Mouse (Mus musculus) bone marrow, adult 2 months (tissue): Measurements from ENCODE around the gene Acpp. TPM values are rescaled to one million over a fixed set of nuclear protein-coding genes. Genes with fewer than 3 reads are reported as not detected.
A peak's percentile ranks its signal among the peaks of the same experiment; 100 is the strongest.

Experiments
- H3K27ac ChIP-seq: fragments of 200-500 bp; 2 replicates; pipeline ENCODE4 v1.5.1; 2012; ENCODE audit warnings: low read depth, mild to moderate bottlenecking, control low read depth, inconsistent platforms, low read length; ENCODE audit not compliant: control insufficient read depth, poor library complexity, insufficient read depth
- H3K4me1 ChIP-seq: fragments of 200-500 bp; 2 replicates; pipeline ENCODE4 v1.6.1; 2011; ENCODE audit warnings: low read length; ENCODE audit not compliant: control insufficient read depth, insufficient read depth
- H3K4me3 ChIP-seq: fragments of 200-500 bp; replicated peaks from 2 replicates; pipeline ENCODE3; 2011; ENCODE audit warnings: mild to moderate bottlenecking, low read depth, low read length, control low read depth; ENCODE audit not compliant: control insufficient read depth
- CTCF ChIP-seq: fragments of 200-500 bp; IDR thresholded peaks from 2 replicates; pipeline ENCODE4 v1.5.1; 2011; ENCODE audit warnings: low read length, control low read depth; ENCODE audit not compliant: control insufficient read depth, insufficient read depth
- POLR2A ChIP-seq: fragments of 200-500 bp; IDR thresholded peaks from 2 replicates; pipeline ENCODE4 v1.6.1; 2011; ENCODE audit warnings: low read depth, mild to moderate bottlenecking, control low read depth, low read length, borderline replicate concordance; ENCODE audit not compliant: control insufficient read depth
- WGBS: fragments of 180-500 bp; shearing (Covaris S2); methylation state at CpG from one replicate; pipeline ENCODE4 v1.1.7; 2018; 5-methylcytosine and 5-hydroxymethylcytosine counted together
- polyA plus RNA-seq: library from polyadenylated mRNA; stranded (reverse); fragments of >200 nt; gene quantifications from 2 replicates; pipeline ENCODE4 v1.2.4, GENCODE M21; 2011; ENCODE audit warnings: low replicate concordance; ENCODE audit not compliant: missing spikeins, insufficient read depth, insufficient read length

Acpp gene
- polyA plus RNA-seq, 1 experiment, result 3.2 TPM

GRCm38 (mm10) chr9:104284934-104285333 lies 52.6 kb downstream of the Acpp start:
- Histone ChIP-seq H3K27ac (no peak overlapping the region), H3K4me1 (no peaks in the 10 kb centered on the region), H3K4me3 (no peak overlapping the region)
- 37% methylated on average over 6 of the region's 6 CpGs for WGBS
- TF ChIP-seq CTCF, result no peak
- TF ChIP-seq POLR2A, result no peak

- Histone ChIP-seq H3K27ac (no peak overlapping the region), H3K4me3 (no peak overlapping the region), H3K4me1 (no peaks in the 10 kb centered on the region)
- TF ChIP-seq CTCF (no peak), POLR2A (no peak)
- 80% methylated on average over 8 of the region's 8 CpGs for WGBS
Measured at GRCm38 (mm10) chr9:104282536-104282935, 55.0 kb downstream of the Acpp start.

- Histone ChIP-seq H3K4me3 (no peak overlapping the region), H3K27ac (no peak overlapping the region), H3K4me1 (no peaks in the 10 kb centered on the region)
- TF ChIP-seq POLR2A, result no peak
- TF ChIP-seq CTCF, result no peak
- WGBS, result 57% methylated on average over 5 of the region's 5 CpGs
Measured at GRCm38 (mm10) chr9:104281737-104282136, 55.8 kb downstream of the Acpp start.

- 57% methylated on average over 8 of the region's 8 CpGs for WGBS
- H3K4me3 ChIP-seq, result no peak overlapping the region
- no peaks in the 10 kb centered on the region for H3K4me1 ChIP-seq
- no peak overlapping the region for H3K27ac ChIP-seq
- TF ChIP-seq CTCF (no peak), POLR2A (no peak)
Measured at GRCm38 (mm10) chr9:104280725-104281495, 56.6 kb downstream of the Acpp start.

GRCm38 (mm10) chr9:104277528-104278162 lies 59.9 kb downstream of the Acpp start:
- H3K27ac ChIP-seq, result no peak overlapping the region
- 21% methylated on average over 18 of the region's 18 CpGs for WGBS
- H3K4me3 ChIP-seq, result no peak overlapping the region
- peak; percentile 31; the same call in 1 of the 2 replicates for TF ChIP-seq CTCF
- no peak for TF ChIP-seq POLR2A
- no peaks in the 10 kb centered on the region for H3K4me1 ChIP-seq

GRCm38 (mm10) chr9:104275084-104275785 lies 62.3 kb downstream of the Acpp start:
- Histone ChIP-seq H3K4me1 (no peaks in the 10 kb centered on the region), H3K4me3 (no peak overlapping the region), H3K27ac (no peak overlapping the region)
- no peak for TF ChIP-seq CTCF
- TF ChIP-seq POLR2A, result no peak
- 80% methylated on average over 17 of the region's 17 CpGs for WGBS

- H3K4me3 ChIP-seq, result no peak overlapping the region
- H3K4me1 ChIP-seq, result no peaks in the 10 kb centered on the region; the same call in 1 of the 2 replicates
- 63% methylated on average over 4 of the region's 4 CpGs for WGBS
- TF ChIP-seq POLR2A (no peak), CTCF (no peak)
- H3K27ac ChIP-seq, result no peak overlapping the region
Measured at GRCm38 (mm10) chr9:104272057-104272456, 65.5 kb downstream of the Acpp start.

- TF ChIP-seq CTCF (no peak), POLR2A (no peak)
- 76% methylated on average over 4 of the region's 4 CpGs for WGBS
- Histone ChIP-seq H3K4me1 (no peaks in the 10 kb centered on the region; the same call in 1 of the 2 replicates), H3K4me3 (no peak overlapping the region), H3K27ac (no peak overlapping the region)
Measured at GRCm38 (mm10) chr9:104271642-104272041, 65.9 kb downstream of the Acpp start.
